Mouse (Mus musculus) limb, embryonic 14.5 days (tissue): ENCODE measurements around the gene Chid1. TPM values are rescaled to one million over a fixed set of nuclear protein-coding genes. Genes with fewer than 3 reads are reported as not detected.

Source experiments
- ATAC-seq: fragments of 200-750 bp; cut with Nextera tagmentation; 2 replicates; pipeline ENCODE4 v1.8.0; 2017; ENCODE audit warnings: low read depth, moderate number of reproducible peaks, moderate TSS enrichment; ENCODE audit not compliant: low FRiP score
- DNase-seq: peaks from one replicate; pipeline ENCODE4 v3.0.0-alpha.2; 2015; ENCODE audit warnings: low spot score
- H3K27ac ChIP-seq: fragments of 300-500 bp; sonication (generic); replicated peaks from 2 replicates; pipeline ENCODE4 v1.5.1; 2014; ENCODE audit warnings: low read depth, mild to moderate bottlenecking, low read length, moderate library complexity, mixed read lengths
- H3K27me3 ChIP-seq: fragments of 300-500 bp; sonication (generic); 2 replicates; pipeline ENCODE4 v1.6.1; 2014; ENCODE audit warnings: low read length, mixed read lengths; ENCODE audit not compliant: control insufficient read depth, insufficient read depth
- H3K36me3 ChIP-seq: fragments of 300-500 bp; sonication (generic); 2 replicates; pipeline ENCODE4 v1.6.1; 2014; ENCODE audit warnings: mild to moderate bottlenecking, low read length, moderate library complexity, mixed read lengths; ENCODE audit not compliant: control insufficient read depth, insufficient read depth
- H3K4me1 ChIP-seq: fragments of 300-500 bp; sonication (generic); 2 replicates; pipeline ENCODE4 v1.6.1; 2014; ENCODE audit warnings: antibody characterized with exemption, low read length, mixed read lengths; ENCODE audit not compliant: control insufficient read depth, insufficient read depth
- H3K4me2 ChIP-seq: fragments of 300-500 bp; sonication (generic); replicated peaks from 2 replicates; pipeline ENCODE4 v1.6.1; 2014; ENCODE audit warnings: low read depth, mild to moderate bottlenecking, low read length, moderate library complexity; ENCODE audit not compliant: severe bottlenecking
- H3K4me3 ChIP-seq: fragments of 300-500 bp; sonication (generic); replicated peaks from 2 replicates; pipeline ENCODE4 v1.5.1; 2014; ENCODE audit warnings: low read length
- H3K9ac ChIP-seq: fragments of 300-500 bp; sonication (generic); 2 replicates; pipeline ENCODE4 v1.6.1; 2014; ENCODE audit warnings: mild to moderate bottlenecking, low read depth, low read length, moderate library complexity; ENCODE audit not compliant: severe bottlenecking
- H3K9me3 ChIP-seq: fragments of 300-500 bp; sonication (generic); 2 replicates; pipeline ENCODE4 v1.6.1; 2016; ENCODE audit warnings: low read length; ENCODE audit not compliant: control insufficient read depth
- POLR2A ChIP-seq: fragments of 200-500 bp; IDR thresholded peaks from 2 replicates; pipeline ENCODE4 v1.8.0; 2012; ENCODE audit warnings: inconsistent platforms, mild to moderate bottlenecking, moderate library complexity, borderline replicate concordance; ENCODE audit not compliant: insufficient read depth, insufficient read length; ENCODE audit errors: extremely low read depth
- WGBS: fragments of 180-500 bp; shearing (Covaris S2); extraction: QIAGEN DNeasy Blood & Tissue Kit; methylation state at CpG from one replicate; pipeline ENCODE4 v1.1.7; 2014; 5-methylcytosine and 5-hydroxymethylcytosine counted together
- polyA plus RNA-seq, 2 experiments: library from polyadenylated mRNA; depleted of rRNA in 1 of 2; stranded (reverse) in 1 of 2; unstranded in 1 of 2; fragments of >200 nt; fragmentation: Nextera tagmentation in 1 of 2; extraction: Ambion mirVana in 1 of 2; gene quantifications; 2 replicates each; pipeline versions ENCODE4 v1.2.1 to v1.2.3; 2012 to 2014

Gene Chid1
- polyA plus RNA-seq, 2 experiments, result 41.8 to 43.5 TPM

GRCm38 (mm10) chr7:141562852-141563427 is 23.3 kb upstream of the Chid1 start:
- no peaks in the 10 kb centered on the region for H3K27me3 ChIP-seq
- H3K4me3 ChIP-seq, result peak overlapping the region; percentile 100
- ATAC-seq (peak; percentile 31; the same call in 1 of the 2 replicates), DNase-seq (peak; percentile 83)
- under 1% methylated on average over 19 of the region's 21 CpGs for WGBS
- no peak for TF ChIP-seq POLR2A
- peak overlapping the region; percentile 94 for H3K9ac ChIP-seq
- peaks cover 22% of the 10 kb centered on the region for H3K4me1 ChIP-seq
- peak overlapping the region; percentile 78; the same call in 1 of the 2 replicates for H3K27ac ChIP-seq
- H3K36me3 ChIP-seq, result peaks cover 9% of the 10 kb centered on the region; the same call in 1 of the 2 replicates
- no peaks in the 10 kb centered on the region for H3K9me3 ChIP-seq
- H3K4me2 ChIP-seq, result peak overlapping the region; percentile 86

- no peaks in the 10 kb centered on the region for H3K27me3 ChIP-seq
- peak; percentile 34 for ATAC-seq
- peaks cover 9% of the 10 kb centered on the region; the same call in 1 of the 2 replicates for H3K36me3 ChIP-seq
- peak overlapping the region; percentile 100 for H3K4me3 ChIP-seq
- H3K9ac ChIP-seq, result peak overlapping the region; percentile 94
- peak overlapping the region; percentile 78 for H3K27ac ChIP-seq
- H3K4me2 ChIP-seq, result peak overlapping the region; percentile 86
- no peaks in the 10 kb centered on the region for H3K9me3 ChIP-seq
- under 1% methylated on average over 30 of the region's 33 CpGs for WGBS
- H3K4me1 ChIP-seq, result peaks cover 22% of the 10 kb centered on the region
- TF ChIP-seq POLR2A, result no peak
- no peak for DNase-seq
These were observed 22.8 kb upstream of the Chid1 start for GRCm38 (mm10) chr7:141562421-141562851.

GRCm38 (mm10) chr7:141561682-141562391 is 22.2 kb upstream of the Chid1 start, which contains the start of gene Ap2a2:
Gene Ap2a2 (plus strand): TSS chr7:141562173.
- peaks cover 9% of the 10 kb centered on the region; the same call in 1 of the 2 replicates for H3K36me3 ChIP-seq
- H3K27ac ChIP-seq, result peak within 1 kb of the TSS; percentile 78
- peak; percentile 87 for TF ChIP-seq POLR2A
- peak within 1 kb of the TSS; percentile 86 for H3K4me2 ChIP-seq
- H3K9ac ChIP-seq, result peak within 1 kb of the TSS; percentile 94
- peak within 1 kb of the TSS; percentile 100 for H3K4me3 ChIP-seq
- no peaks in the 10 kb centered on the region for H3K9me3 ChIP-seq
- under 1% methylated on average over 26 of the region's 72 CpGs for WGBS
- peak; percentile 96 for DNase-seq
- peak; percentile 94 for ATAC-seq
- H3K4me1 ChIP-seq, result peaks cover 22% of the 10 kb centered on the region
- no peaks in the 10 kb centered on the region for H3K27me3 ChIP-seq

- H3K4me1 ChIP-seq, result peaks cover 22% of the 10 kb centered on the region
- no peak overlapping the region for H3K4me3 ChIP-seq
- H3K9me3 ChIP-seq, result no peaks in the 10 kb centered on the region
- no peak for TF ChIP-seq POLR2A
- H3K9ac ChIP-seq, result no peak overlapping the region
- no peak overlapping the region for H3K27ac ChIP-seq
- ATAC-seq, result no peak
- no peak overlapping the region for H3K4me2 ChIP-seq
- DNase-seq, result no peak
- peaks cover 6% of the 10 kb centered on the region; the same call in 1 of the 2 replicates for H3K36me3 ChIP-seq
- 79% methylated on average over 4 of the region's 4 CpGs for WGBS
- no peaks in the 10 kb centered on the region for H3K27me3 ChIP-seq
These were observed 20.8 kb upstream of the Chid1 start for GRCm38 (mm10) chr7:141560471-141560870.

- no peak overlapping the region for H3K9ac ChIP-seq
- WGBS, result 64% methylated on average over 2 of the region's 2 CpGs
- no peak overlapping the region for H3K4me3 ChIP-seq
These were observed 20.2 kb upstream of the Chid1 start for GRCm38 (mm10) chr7:141559726-141560325.

More at GRCm38 (mm10) chr7:141559726-141560325, 20.2 kb upstream of the Chid1 start:
- no peak for TF ChIP-seq POLR2A
- Histone ChIP-seq H3K9me3 (no peaks in the 10 kb centered on the region), H3K4me1 (peaks cover 22% of the 10 kb centered on the region), H3K4me2 (no peak overlapping the region), H3K27ac (no peak overlapping the region), H3K36me3 (0 out of 2 replicates have a peak, but pooled peaks cover 4% of the 10 kb centered on the region), H3K27me3 (no peaks in the 10 kb centered on the region)
- ATAC-seq, result no peak
- DNase-seq, result no peak
